Mouse (Mus musculus): Measurements from ENCODE around the gene Gucd1.
A peak's percentile ranks its signal among the peaks of the same experiment; 100 is the strongest.

The Gucd1 gene

DNA sequence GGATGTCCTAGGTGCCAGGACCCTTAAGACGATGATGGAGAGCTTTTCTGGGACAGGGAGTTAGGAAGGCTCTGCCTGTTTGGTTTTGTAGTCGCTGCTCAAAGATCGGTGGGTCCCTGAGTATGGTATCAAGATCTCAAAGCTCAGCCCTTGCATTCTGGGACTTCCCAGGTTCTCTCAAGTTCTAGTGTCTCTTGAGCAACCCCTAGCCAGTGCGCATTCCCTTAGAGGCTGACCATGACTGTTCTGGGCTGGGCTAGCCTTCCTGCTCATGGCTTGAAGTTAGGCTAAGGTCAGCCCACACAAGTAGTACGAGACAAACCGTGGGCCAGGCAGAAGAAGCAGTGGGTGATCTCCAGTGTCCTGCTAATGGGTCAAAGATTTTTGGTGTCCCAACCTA is 199.6 kb downstream of the Gucd1 start:
- no peak for DNase-seq (ENCODE audit: low spot score)

DNA sequence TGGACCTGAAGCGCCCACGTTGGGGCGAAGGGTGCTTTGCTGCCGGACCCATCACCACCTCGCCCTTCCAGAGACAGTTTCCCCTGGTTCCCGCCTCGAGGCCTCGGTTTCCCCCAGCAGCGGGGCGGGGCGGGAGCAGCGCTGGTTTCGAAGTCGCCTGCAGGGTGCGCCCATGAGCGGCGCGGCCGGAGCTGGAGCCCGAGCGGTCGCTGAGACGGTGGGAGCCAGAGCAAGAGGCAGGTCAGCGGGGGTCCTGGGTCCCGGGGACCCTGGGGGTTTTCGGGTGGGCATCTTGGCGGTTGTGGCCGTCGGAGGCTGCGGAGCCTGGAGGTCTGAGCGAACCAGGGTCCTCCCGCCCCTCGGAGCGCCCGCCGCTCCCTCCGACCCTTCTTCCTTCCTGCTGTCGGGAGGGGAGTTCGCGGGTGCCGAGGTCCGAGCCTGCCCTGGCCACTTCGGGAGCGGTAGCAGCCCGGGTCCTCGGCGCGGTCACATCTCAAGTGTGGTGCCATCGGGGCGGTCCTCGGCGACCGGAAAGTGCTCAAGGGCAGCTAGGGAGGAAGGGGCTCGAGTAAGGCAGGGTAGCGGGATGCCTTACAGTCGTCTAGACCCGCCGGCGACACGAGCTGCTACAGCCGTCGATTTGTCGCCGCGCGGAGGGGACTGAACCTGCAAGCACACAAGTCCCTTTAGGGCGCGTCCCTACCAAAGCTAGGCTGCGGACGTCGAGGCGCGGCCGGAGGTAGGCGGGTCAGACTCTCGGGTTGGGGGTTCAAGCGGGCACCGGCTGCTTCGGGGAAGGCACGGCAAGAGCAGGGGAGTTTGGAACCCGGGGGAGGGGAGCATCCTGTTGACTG is 200.6 kb downstream of the Gucd1 start:
- no peak for DNase-seq (ENCODE audit: low spot score)

DNA sequence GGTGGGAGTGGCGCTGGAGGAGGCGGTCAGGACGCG is 201.1 kb downstream of the Gucd1 start, which contains the start of gene Adora2a:
Gene Adora2a, plus strand, starts transcription at position 6 of the 36 bp plus-strand sequence.
- no peak for DNase-seq (ENCODE audit: low spot score)

DNA sequence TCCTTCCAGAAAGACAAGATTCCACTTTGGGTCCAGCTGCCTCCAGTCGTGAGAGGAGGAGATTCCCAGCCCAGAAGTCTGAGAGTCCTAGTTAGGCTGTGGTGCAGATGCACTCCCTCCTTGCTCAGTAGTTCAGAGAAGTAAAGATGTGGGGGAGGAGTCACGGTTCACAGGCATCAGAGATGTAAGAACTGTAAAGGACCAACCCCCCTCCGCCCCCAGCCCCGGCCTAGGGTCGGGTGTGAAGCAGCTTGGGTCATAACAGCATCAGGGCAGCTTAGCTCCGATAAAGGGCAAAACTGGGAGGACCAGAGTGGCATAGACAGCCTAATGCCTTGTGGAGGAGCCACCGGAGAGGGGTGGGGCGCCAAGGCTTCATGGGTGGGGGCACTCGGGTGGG is 201.3 kb downstream of the Gucd1 start:
- no peak for DNase-seq (ENCODE audit: low spot score)

DNA sequence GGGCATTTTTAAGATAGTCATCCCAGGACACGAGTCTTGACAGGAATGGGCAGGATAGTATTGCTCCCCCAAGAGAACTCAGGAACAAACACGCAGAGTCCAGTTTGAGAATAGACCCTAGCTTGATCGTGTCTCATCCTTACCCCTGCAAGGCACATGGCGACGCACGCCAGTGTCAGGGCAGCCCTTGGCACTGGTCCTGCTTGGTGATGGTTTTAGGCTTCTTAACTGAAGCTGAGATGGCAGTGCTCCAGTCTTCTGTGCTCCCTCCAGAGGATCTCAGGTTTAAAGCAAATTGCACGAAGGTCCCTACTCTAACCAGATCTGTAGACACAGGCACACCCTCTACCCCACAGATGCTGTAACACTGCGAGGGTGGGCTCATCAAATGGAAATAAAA is 202.0 kb downstream of the Gucd1 start:
- no peak for DNase-seq (ENCODE audit: low spot score)

DNA sequence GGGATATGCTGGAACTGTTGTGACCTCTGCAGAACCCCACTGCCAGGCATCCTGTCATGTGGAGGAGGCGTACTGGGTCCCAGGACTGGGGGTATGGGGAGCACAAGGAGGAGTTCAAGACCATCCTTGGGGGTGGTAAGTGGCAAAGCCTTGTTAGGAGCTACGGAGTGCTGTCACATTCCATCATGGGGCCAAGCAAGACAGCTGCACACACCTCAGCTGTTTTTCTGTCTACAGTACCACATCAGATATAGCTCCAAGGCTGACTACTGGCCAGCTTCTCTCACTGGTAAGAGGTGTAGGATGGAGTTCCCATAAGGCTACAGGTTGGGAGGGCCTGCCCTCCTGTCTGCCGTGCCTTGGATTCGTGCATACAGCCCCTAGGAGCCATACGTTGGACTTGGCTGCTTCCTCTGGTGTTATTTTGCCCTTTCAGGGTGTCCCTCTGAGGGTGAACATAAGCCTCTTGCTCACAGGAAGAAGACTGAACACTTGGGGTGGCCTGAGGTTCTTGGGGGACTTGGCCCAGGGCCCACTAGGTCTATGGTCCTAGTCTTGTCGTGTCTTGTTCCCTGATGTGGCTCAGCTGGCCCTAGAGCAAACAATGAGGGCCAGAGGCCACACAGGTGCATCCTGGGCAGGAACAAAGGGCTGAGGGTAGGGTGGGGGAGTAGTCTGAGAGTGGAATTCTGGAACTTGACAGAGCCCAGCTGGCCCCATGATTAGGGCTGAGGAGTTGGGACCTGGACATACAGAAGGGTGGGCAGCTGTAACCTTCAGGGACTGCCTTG is 203.4 kb downstream of the Gucd1 start:
- DNase-seq (ENCODE audit: low spot score) = no peak

DNA sequence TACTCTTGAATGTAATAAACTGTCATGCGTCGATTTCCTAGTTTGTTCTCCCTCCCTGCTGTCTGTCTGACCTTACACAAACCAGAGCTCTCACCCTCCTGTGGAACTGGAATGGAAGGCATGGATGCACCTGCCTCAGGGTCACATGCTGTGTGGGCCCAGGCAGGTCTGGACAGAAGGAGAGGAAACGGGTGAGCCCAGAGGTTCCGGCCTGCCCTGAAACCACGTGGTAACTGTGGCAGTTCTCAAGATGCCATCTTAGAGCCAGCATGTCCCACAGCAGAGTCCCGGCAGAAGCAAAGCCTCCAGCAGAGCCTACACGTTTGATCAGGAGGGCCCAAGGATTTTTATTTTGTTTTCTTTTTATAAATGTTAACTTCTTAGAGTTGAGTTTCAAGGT is 205.4 kb downstream of the Gucd1 start:
- DNase-seq (ENCODE audit: low spot score) = no peak

DNA sequence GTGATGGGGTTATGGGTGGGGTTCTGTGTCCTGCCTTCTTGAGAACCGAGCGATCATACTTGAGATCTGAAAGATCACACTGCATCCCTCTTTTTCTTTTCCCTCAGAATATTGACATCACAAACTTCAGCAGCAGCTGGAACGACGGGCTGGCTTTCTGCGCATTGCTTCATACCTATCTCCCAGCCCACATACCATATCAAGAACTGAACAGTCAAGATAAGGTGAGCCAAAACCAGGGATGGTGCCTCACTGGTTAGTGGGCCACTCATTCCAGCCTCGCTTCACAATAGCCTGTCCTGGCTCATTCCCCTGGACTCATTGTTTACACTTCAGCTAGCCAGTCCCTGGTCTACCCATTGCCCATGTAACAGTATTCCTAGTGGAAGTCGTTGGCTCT is 210.6 kb downstream of the Gucd1 start:
- DNase-seq (ENCODE audit: low spot score) = no peak

DNA sequence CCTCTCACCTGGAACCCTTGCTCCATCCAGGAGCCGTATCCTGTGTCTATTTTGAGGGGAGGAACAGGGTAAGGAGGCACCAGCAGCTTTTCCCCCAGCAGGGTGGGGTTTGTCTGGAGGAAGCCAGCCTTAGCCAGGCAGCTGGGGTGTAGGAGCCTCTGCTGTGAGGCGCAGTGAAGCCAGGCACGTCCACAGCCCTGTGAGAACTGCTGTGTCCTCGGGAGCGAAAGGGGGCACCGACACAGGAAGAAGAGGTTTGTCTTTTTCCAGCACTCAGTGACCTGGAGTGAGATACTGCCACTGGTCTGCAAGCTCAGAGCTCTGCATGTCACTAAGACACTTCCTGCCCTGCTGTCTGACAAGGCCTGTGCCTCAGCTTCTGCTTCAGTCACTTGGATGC is 213.4 kb downstream of the Gucd1 start:
- DNase-seq (ENCODE audit: low spot score) = no peak

DNA sequence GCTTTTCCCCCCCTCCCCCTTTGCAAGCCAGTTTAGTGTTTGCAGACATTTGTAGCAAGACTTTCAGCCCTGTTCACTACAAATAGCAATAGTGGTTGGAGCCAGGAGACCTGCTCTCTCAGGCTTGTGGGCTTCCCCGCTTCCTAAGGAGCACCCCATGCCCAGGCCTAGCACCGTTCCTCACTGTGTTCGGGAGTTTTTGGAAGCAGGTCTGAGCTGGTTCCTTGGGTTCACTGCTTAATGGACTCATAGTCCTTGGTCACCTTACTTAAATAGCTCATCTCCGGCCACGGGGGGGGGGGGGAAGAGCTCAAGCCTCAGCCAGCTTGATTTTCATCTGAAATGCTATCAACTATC is 213.7 kb downstream of the Gucd1 start:
- peak; percentile 18 for DNase-seq (ENCODE audit: low spot score)

DNA sequence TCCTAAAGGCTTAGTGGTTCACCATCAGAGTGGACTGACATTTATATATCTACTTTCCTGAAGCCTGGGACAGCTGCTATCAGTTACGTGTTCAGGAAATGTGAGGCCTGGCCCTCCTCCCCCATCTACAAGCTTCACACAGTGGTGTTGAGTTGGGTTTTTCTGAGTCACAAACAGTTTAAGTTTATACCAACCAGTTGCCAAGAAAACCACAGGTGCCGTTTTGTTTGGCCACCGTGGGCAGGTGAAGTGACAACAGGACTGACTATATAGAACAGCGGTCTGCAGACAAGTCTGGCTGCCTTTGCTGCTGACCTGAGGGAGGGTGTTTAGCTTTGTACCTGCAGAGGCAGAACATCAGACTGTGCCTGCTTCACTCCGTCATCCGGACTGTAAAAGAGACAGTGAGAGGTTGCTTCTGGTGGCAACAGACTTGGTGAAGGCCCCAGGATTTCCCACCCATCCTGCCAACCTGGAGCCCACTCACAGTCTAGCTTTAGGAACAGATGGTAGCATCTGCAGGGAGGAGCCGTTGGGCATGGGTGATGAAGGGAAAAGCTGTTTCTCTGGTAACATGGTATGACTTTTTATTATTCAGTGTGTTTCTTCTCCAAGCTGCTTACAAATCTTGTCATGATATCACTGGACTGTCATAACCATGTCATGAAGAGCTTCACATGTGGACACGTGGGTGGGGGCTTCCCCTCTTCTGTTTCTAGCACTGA is 214.3 kb downstream of the Gucd1 start:
- DNase-seq (ENCODE audit: low spot score) = peak; percentile 68

DNA sequence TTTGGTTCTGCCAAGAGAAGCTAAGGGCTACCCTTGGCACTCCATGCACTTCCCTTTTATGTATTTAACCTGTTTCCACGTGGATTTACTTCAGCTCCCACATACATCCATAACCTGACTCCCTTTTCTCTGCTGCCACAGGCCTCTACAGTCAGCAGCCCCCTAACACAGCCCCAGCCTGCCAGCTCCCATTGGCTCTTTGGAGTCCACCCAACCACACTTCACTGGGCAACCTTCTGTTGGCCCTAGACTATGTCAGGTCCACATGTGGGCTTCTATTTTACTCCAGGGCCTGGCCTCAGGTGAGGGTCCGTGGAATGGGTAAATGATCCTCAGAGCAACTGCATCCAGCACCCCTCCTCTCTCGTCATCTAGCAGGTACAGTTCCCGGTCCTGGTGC is 215.2 kb downstream of the Gucd1 start:
- DNase-seq (ENCODE audit: low spot score) = no peak

DNA sequence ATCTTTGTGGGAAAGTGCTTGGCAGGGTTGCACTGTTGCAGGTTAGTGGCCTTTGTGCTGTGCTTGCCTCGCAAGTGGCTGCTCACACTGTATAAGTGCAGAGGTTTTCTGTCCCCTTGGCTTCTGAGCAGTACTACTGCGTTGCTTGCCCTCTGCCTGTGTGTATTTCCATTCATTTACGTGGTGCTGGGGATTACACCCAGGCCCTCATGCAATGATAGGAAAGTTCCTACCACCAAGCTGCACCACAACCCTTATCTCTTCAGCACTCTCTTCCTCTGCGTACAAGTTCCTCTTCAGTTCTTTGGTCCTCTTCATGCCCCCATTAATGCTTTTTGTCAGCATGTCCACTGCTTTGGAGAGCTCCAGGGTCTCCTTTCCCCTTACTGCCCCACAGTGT is 215.8 kb downstream of the Gucd1 start:
- no peak for DNase-seq (ENCODE audit: low spot score)

DNA sequence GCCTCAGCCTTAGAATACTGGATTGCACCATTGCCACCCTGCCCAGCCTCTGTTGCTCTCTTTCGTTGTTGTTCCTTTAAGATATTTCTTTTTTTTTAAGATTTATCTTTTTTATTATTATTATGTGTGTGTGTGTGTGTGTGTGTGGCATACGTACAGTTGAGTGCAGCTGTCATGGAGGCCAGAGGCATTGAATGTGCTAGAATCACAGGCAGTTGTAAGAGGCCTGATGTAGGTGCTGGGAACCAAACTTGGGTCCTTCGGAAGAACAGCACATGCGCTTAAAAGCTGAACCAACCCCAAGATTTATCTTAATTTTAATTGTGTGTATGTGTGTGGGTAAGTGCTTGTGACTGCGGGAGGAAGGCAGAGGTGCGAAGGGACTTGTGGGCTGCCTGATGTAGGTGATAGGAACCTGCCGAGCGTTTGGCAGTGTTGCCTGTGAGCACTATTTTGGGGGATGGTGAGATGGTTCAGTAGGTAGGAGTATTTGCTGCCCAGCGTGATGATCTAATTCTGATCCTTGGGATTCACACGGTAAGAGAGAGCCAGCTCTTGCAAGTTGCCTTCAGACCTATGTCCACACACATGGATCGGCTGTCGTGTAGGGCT is 216.5 kb downstream of the Gucd1 start:
- no peak for DNase-seq (ENCODE audit: low spot score)
